Mouse (Mus musculus) heart, adult 10 weeks (tissue): ENCODE data around the gene Usp9x. TPM values are rescaled to one million over a fixed set of nuclear protein-coding genes. Genes with fewer than 3 reads are reported as not detected.

Source experiments
- polyA plus RNA-seq: library from polyadenylated mRNA; stranded (reverse); fragments of 350-450 nt; fragmentation: Illumina TruSeq; extraction: RNeasy Lipid Tissue Mini Kit (QIAGEN cat#74804); gene quantifications from one replicate; pipeline ENCODE4 v1.2.3, GENCODE M21; 2014; ENCODE audit warnings: low read depth, low replicate concordance

The Usp9x gene
- 64.7 TPM for polyA plus RNA-seq

GRCm38 (mm10) chrX:13071241-13071775 is at the start of gene Usp9x:
Gene Usp9x (plus strand): TSS chrX:13071498.

Other genes starting within 250 kb of the Usp9x start
- gene Ddx3x, start 209.5 kb downstream of the Usp9x start, polyA plus RNA-seq = 175 TPM